Mouse (Mus musculus): ENCODE data around the gene Gm1043.

Gene Gm1043

GRCm38 (mm10) chr5:37073660-37074059 lies 11.5 kb upstream of the Gm1043 start:
- DNase-seq, result no peak

DNA sequence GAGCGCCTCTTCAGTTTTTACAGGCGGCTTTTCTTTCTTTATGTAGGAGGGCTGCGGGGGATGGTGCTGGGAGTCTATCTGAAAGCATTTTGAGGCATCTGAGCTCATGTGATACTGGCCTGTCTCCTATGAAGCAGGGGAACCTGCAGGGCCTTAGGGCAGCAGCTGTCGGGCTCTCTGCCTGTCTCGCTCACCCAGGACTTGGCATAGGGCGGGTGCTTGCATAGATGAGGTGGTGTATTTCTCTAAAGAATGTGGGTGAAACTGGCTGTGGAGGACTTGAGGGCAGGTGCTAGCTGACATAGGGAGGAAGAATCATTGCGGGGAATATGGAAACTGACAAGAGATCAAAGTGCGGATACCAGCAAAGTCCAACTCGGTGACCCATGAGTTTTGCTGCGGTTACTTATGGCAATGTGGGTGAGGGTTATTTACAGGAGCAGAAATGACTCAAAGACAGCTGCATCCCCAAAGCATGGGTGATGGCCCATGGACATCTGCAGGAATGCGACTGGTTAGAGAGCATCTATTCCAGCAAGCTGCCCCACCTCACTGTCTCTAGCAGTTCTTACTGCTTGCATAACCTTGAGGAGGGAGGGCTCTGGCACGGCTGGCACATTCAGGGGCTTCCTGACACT lies 8.4 kb upstream of the Gm1043 start:
- peak in 1 of 2 experiments; percentile 33 for DNase-seq

- no peak for DNase-seq
Observed at GRCm38 (mm10) chr5:37077330-37077698, 7.9 kb upstream of the Gm1043 start.

- no peak for DNase-seq
Observed at GRCm38 (mm10) chr5:37079484-37079883, 5.7 kb upstream of the Gm1043 start.

DNA sequence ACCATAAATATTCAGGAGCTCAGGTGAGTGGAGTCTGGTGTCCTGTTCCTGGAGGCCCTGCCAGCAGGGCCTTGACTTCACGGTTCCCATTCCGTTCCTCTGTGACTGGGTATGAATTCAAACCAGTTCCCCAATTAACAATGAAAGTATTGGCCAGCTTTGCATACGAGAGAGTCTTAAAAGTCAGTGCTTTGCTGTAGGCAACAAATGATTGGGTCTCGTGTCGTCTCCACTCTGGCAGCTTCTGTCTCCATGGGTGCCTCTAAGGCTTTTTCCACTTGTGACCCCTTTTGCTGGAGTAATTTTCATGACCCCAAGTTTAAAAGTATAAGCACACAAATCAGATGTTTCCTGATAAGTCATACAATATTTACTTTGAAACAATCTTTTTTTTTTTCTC lies 4.6 kb upstream of the Gm1043 start:
- DNase-seq, result no peak

GRCm38 (mm10) chr5:37082420-37082819 lies 2.8 kb upstream of the Gm1043 start:
- DNase-seq, result peak; percentile 71 to 80

GRCm38 (mm10) chr5:37083209-37083770 lies 1.9 kb upstream of the Gm1043 start:
- no peak for DNase-seq

- DNase-seq, result no peak
Observed at GRCm38 (mm10) chr5:37083850-37084249, 1.3 kb upstream of the Gm1043 start.

DNA sequence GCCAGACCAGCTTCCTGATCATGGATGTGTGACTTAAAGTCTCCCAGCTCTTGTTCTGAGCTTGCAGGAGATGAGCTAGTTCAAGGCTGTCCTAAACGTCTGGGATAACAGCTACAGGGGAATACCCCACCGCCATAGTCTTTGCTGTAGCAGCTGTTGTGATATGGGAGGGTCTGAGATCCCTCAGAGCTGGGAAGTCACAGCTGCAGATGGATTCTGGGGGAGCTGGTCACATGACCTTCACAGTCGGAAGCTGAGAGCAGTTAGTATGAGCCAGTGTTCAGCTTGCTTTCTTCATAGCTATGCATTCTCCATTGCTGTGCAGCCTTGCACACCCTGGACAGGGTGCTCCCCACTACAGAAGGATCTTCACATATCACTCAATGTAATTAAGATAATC lies 748 bp downstream of the Gm1043 start:
- no peak for DNase-seq

GRCm38 (mm10) chr5:37087786-37088185 lies 2.6 kb downstream of the Gm1043 start:
- no peak for DNase-seq

DNA sequence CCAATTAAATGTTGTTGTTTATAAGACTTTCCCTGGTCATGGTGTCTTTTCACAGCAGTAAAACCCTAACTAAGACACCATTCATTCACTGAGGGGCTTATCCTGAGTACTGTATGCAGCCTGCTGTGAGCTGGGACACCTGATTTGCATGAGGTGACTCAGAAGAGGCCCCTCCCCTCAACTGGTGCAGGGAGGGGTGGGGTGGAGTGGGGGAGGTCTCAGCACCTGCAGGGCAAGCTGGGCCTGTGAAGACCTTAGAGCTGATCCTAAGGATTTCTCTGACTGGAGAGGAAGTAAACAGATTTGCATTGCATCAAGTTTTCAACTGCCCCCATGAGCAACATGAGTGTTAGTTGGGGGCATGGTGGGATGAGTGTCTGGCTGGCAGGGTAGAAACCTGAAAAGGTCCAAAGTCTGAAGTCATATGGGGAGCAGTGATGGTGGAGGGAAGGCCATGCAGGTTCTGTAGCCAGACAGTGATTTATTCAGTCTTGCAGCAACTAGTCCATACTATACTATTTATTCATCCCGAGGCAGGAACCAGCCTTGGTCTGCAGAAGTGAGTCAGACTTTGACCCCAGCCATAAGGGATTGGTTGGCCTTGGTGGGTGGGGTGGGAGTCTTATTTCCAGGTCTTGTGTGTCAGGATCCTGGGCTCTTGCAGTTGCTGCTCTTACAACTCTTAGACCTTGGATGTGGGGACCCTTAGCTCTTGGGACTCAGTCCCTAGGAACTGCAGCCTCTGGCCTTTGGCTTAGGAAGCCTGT lies 3.4 kb downstream of the Gm1043 start:
- DNase-seq, result no peak

- peak; percentile 71 to 76 for DNase-seq
Observed at GRCm38 (mm10) chr5:37091171-37091628, 6.0 kb downstream of the Gm1043 start.

DNA sequence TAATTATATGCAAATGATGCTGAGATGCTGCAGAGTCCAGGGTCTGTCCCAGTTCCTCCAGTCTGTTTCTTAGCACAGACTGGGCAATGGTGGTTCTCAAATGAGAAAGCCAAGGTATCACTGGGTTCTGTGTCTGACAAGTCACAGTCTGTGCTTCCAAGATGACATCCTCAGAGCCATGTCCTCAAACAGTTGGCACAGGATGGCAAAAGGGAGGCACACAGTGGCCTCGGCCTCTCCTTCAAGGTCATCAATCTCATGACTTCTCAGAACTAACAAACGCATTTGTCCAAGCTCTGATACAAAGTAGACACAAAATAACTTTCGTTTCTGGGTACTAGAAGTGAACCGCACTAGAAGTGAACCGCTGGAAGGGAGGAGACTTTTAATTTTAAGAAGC lies 9.8 kb downstream of the Gm1043 start:
- DNase-seq, result no peak

DNA sequence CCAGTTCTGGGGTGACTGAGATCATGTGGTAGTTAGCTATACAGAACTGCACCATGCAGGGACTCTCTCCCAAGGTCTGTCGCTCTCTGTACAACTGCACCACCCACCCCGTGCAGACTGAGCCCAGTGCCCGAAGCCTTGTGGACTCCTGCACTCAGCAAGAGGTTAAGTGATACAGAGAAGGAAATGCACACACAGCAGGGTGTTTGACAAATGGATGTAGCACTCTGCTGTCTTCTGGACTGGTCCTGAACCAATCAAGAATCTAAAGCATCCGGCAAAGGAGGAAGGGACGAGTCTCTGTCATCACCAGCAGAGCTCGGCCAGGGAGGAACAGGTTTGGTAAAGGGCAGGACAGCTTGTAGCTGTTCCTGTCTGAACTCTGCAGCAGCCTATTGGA lies 12.4 kb downstream of the Gm1043 start:
- DNase-seq, result no peak

GRCm38 (mm10) chr5:37100813-37101212 lies 15.6 kb downstream of the Gm1043 start:
- DNase-seq, result no peak

- no peak for DNase-seq
Observed at GRCm38 (mm10) chr5:37101631-37102030, 16.5 kb downstream of the Gm1043 start.

DNA sequence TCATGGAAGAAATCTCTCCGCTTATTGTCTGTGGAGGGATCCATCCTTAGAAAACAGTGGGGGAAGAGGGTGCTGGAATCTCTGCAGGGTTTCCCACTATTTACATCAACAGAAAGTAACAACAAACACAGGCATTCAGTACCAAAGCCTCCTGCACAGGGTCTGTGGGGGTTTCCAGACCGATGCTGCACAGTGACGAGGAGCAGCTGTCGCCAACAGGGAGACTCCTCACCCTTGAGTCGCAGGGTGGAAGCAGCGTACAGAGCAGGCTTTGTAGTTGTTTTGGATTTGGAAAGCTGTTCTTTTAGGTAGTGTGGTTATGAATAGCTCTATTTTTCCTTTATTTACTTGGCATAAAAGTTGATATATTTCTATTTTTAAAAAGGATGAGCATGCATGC lies 16.9 kb downstream of the Gm1043 start:
- DNase-seq, result no peak

- DNase-seq, result peak; percentile 56 to 68
Observed at GRCm38 (mm10) chr5:37105531-37106456, 20.6 kb downstream of the Gm1043 start.

GRCm38 (mm10) chr5:37107111-37107510 lies 21.9 kb downstream of the Gm1043 start:
- no peak for DNase-seq

GRCm38 (mm10) chr5:37107611-37108010 lies 22.4 kb downstream of the Gm1043 start:
- DNase-seq, result no peak

GRCm38 (mm10) chr5:37109280-37109849 lies 24.2 kb downstream of the Gm1043 start:
- peak; percentile 90 to 91 for DNase-seq

GRCm38 (mm10) chr5:37112389-37112788 lies 27.2 kb downstream of the Gm1043 start:
- no peak for DNase-seq

GRCm38 (mm10) chr5:37117126-37117525 lies 32.0 kb downstream of the Gm1043 start:
- no peak for DNase-seq
